Mouse (Mus musculus) liver, adult 2 months (tissue): ENCODE data around the gene Phactr3.

Experiments used
- CTCF ChIP-seq: fragments of 200-500 bp; IDR thresholded peaks from 2 replicates; pipeline ENCODE4 v1.5.1; 2011; ENCODE audit warnings: low read depth, low read length, control low read depth
- POLR2A ChIP-seq: fragments of 200-500 bp; IDR thresholded peaks from 2 replicates; pipeline ENCODE4 v1.6.1; 2011; ENCODE audit warnings: low read length, control low read depth; ENCODE audit not compliant: insufficient read depth; ENCODE audit errors: extremely low read depth

- TF ChIP-seq POLR2A (no peak), CTCF (no peak)
These were observed 208.8 kb downstream of the Phactr3 start for GRCm38 (mm10) chr2:178327466-178328040.
